ENCODE assay signal across 15 mouse cellular contexts in the genomic region with DNA sequence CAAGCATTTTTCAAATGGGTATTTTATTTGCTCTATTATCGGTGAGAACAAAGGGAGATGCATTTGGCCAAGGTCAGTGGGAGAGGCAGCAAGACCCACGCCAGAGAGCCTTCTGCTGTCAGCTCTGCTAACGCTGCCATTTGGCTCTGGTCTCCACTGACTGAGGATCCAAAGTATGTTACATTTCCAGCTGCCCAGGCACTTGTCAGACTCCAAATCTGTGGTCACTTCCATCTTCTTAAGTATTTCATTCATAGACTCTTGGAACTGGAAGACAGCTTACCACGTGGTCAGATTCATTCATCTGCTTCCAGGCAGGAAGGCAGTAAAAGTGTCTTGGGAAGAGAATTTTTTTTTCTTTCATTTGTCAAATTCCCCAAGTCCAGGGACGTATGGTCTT.
A peak's percentile ranks its signal among the peaks of the same experiment; 100 is the strongest.
DNase-seq lines count a peak whose midpoint lies in the region; ATAC-seq and TF ChIP-seq lines count a peak whose summit lies in the region.
"Had no signal": no experiment of that assay in that cellular context is flagged by ENCODE, and none has a peak within 500 bp of the region (broad histone marks: within the 10 kb centered on the region; RNA-seq: fewer than 3 reads in every experiment).

No protein-coding gene starts in this region.

- no peaks in the 10 kb centered on the region for H3K27me3 ChIP-seq in forebrain, postnatal 0 days (ENCODE audit: insufficient read depth, low read length)
- no peaks in the 10 kb centered on the region for H3K27me3 ChIP-seq in forebrain, embryonic 11.5 days (ENCODE audit: control insufficient read depth, insufficient read depth, low read length)
- H3K27me3 ChIP-seq in liver, postnatal 0 days (ENCODE audit: insufficient read depth, low read length) = no peaks in the 10 kb centered on the region
- H3K27me3 ChIP-seq: forebrain, embryonic 12.5 days; kidney, embryonic 15.5 days had no signal

- peak; percentile 48 for ATAC-seq in forebrain, postnatal 0 days
- ATAC-seq in forebrain, embryonic 11.5 days (replicated peaks; ENCODE audit: low FRiP score) = no peak
- ATAC-seq in liver, postnatal 0 days = no peak
- ATAC-seq: midbrain, embryonic 16.5 days had no signal

- DNase-seq in forebrain, postnatal 0 days = peak; percentile 25
- no peak for DNase-seq in forebrain, embryonic 11.5 days (ENCODE audit: low spot score)
- peak; percentile 20 for DNase-seq in kidney, postnatal 14 days
- no peak for DNase-seq in kidney, adult 8-10 months
- peak; percentile 8 for DNase-seq in fibroblast of lung, adult 2 months (ENCODE audit: low read depth)
- DNase-seq in lung, postnatal 14 days = peak; percentile 17
- DNase-seq in thymus, postnatal 10 days (ENCODE audit: low spot score in 2 of 2) = no peak
- no peak for DNase-seq in liver, postnatal 0 days
- DNase-seq: heart, postnatal 4 days; right cerebral cortex, postnatal 4 days; thymus, adult 2 months had no signal

- H3K36me3 ChIP-seq in forebrain, postnatal 0 days (ENCODE audit: insufficient read depth) = no peaks in the 10 kb centered on the region
- no peaks in the 10 kb centered on the region for H3K36me3 ChIP-seq in forebrain, embryonic 11.5 days (ENCODE audit: control insufficient read depth, insufficient read depth, low read length)
- no peaks in the 10 kb centered on the region for H3K36me3 ChIP-seq in liver, postnatal 0 days (replicated peaks; ENCODE audit: insufficient read depth, low read length)
- H3K36me3 ChIP-seq: forebrain, embryonic 12.5 days; kidney, embryonic 15.5 days had no signal

- H3K9ac ChIP-seq in forebrain, postnatal 0 days = no peak overlapping the region
- no peak overlapping the region for H3K9ac ChIP-seq in forebrain, embryonic 11.5 days (ENCODE audit: low read length)
- H3K9ac ChIP-seq in liver, postnatal 0 days (replicated peaks) = no peak overlapping the region
- H3K9ac ChIP-seq: forebrain, embryonic 12.5 days; kidney, embryonic 15.5 days had no signal

- H3K4me1 ChIP-seq in forebrain, postnatal 0 days (ENCODE audit: insufficient read depth) = no peaks in the 10 kb centered on the region
- H3K4me1 ChIP-seq in forebrain, embryonic 11.5 days (replicated peaks; ENCODE audit: control insufficient read depth, insufficient read depth, low read length) = no peaks in the 10 kb centered on the region; the same call in 1 of the 2 replicates
- H3K4me1 ChIP-seq in liver, postnatal 0 days (ENCODE audit: insufficient read depth) = no peaks in the 10 kb centered on the region
- H3K4me1 ChIP-seq: kidney, embryonic 15.5 days had no signal

- no peak overlapping the region for H3K27ac ChIP-seq in forebrain, postnatal 0 days (ENCODE audit: low read depth, low read length)
- no peak overlapping the region for H3K27ac ChIP-seq in forebrain, embryonic 11.5 days (ENCODE audit: low read depth, low read length)
- no peak overlapping the region for H3K27ac ChIP-seq in liver, postnatal 0 days (ENCODE audit: low read depth)
- H3K27ac ChIP-seq: forebrain, embryonic 12.5 days; kidney, embryonic 15.5 days had no signal

- WGBS in forebrain, postnatal 0 days = 37% methylated on average over 5 of the region's 5 CpGs
- 76% methylated on average over 5 of the region's 5 CpGs for WGBS in forebrain, embryonic 11.5 days
- WGBS in liver, postnatal 0 days (ENCODE audit: insufficient replicate concordance) = 55% methylated on average over 5 of the region's 5 CpGs

- H3K4me3 ChIP-seq in forebrain, postnatal 0 days (ENCODE audit: low read depth, low read length) = no peak overlapping the region
- H3K4me3 ChIP-seq in forebrain, embryonic 11.5 days (ENCODE audit: low read depth, low read length) = no peak overlapping the region
- H3K4me3 ChIP-seq in liver, postnatal 0 days (ENCODE audit: low read depth, low read length) = no peak overlapping the region
- H3K4me3 ChIP-seq: forebrain, embryonic 12.5 days; kidney, embryonic 15.5 days had no signal

- H3K9me3 ChIP-seq in forebrain, postnatal 0 days (ENCODE audit: low read length) = no peaks in the 10 kb centered on the region
- H3K9me3 ChIP-seq in forebrain, embryonic 11.5 days (ENCODE audit: control insufficient read depth, low read length) = no peaks in the 10 kb centered on the region
- no peaks in the 10 kb centered on the region for H3K9me3 ChIP-seq in liver, postnatal 0 days (ENCODE audit: low read length)
- H3K9me3 ChIP-seq: forebrain, embryonic 12.5 days; kidney, embryonic 15.5 days had no signal

- TF ChIP-seq CTCF in forebrain, postnatal 0 days (IDR thresholded peaks at IDR 0.05; ENCODE audit: low read depth) = no peak
- no peak for TF ChIP-seq CTCF in liver, postnatal 0 days (IDR thresholded peaks at IDR 0.05; ENCODE audit: low read depth)

- TF ChIP-seq EP300 in liver, postnatal 0 days (IDR thresholded peaks at IDR 0.05; ENCODE audit: low read depth) = no peak

- no peak overlapping the region for H3K4me2 ChIP-seq in forebrain, postnatal 0 days (ENCODE audit: low read depth)
- no peak overlapping the region for H3K4me2 ChIP-seq in forebrain, embryonic 11.5 days (ENCODE audit: low read depth, low read length, severe bottlenecking)
- H3K4me2 ChIP-seq in liver, postnatal 0 days (ENCODE audit: low read depth, low read length) = no peak overlapping the region
- H3K4me2 ChIP-seq: forebrain, embryonic 12.5 days; kidney, embryonic 15.5 days; liver, embryonic 11.5 days had no signal

Comparison
In these comparisons a context has a peak if more than half of its experiments do, and no peak if none do; other contexts are left out.
1. DNase-seq: peak in forebrain, postnatal 0 days (single experiment), kidney, postnatal 14 days (single experiment), fibroblast of lung, adult 2 months (single experiment) and lung, postnatal 14 days (single experiment); none in forebrain, embryonic 11.5 days (single experiment), kidney, adult 8-10 months (0 of 2), thymus, postnatal 10 days (0 of 2) and liver, postnatal 0 days (single experiment).